Mouse (Mus musculus) forebrain, postnatal 0 days (tissue): ENCODE data around the gene Acsl6. TPM values are rescaled to one million over a fixed set of nuclear protein-coding genes. Genes with fewer than 3 reads are reported as not detected.

Experiments
- ATAC-seq: fragments of 200-750 bp; cut with Nextera tagmentation; 2 replicates; pipeline ENCODE4 v1.8.0; 2017; ENCODE audit warnings: mild to moderate bottlenecking, moderate library complexity
- DNase-seq: peaks from one replicate; pipeline ENCODE4 v3.0.0-alpha.2; 2015
- H3K27ac ChIP-seq: fragments of 300-500 bp; sonication (generic); 2 replicates; pipeline ENCODE4 v1.5.1; 2014; ENCODE audit warnings: low read depth, mild to moderate bottlenecking, antibody characterized with exemption, low read length, moderate library complexity, mixed read lengths
- H3K27me3 ChIP-seq: fragments of 300-500 bp; sonication (generic); 2 replicates; pipeline ENCODE4 v1.6.1; 2014; ENCODE audit warnings: mild to moderate bottlenecking, low read length, mixed read lengths; ENCODE audit not compliant: insufficient read depth
- H3K36me3 ChIP-seq: fragments of 300-500 bp; sonication (generic); 2 replicates; pipeline ENCODE4 v1.6.1; 2014; ENCODE audit warnings: mild to moderate bottlenecking, moderate library complexity; ENCODE audit not compliant: insufficient read depth
- H3K4me1 ChIP-seq: fragments of 300-500 bp; sonication (generic); 2 replicates; pipeline ENCODE4 v1.6.1; 2014; ENCODE audit warnings: antibody characterized with exemption; ENCODE audit not compliant: insufficient read depth
- H3K4me2 ChIP-seq: fragments of 300-500 bp; sonication (generic); 2 replicates; pipeline ENCODE4 v1.6.1; 2014; ENCODE audit warnings: low read depth, mild to moderate bottlenecking, moderate library complexity
- H3K4me3 ChIP-seq: fragments of 300-500 bp; sonication (generic); 2 replicates; pipeline ENCODE4 v1.5.1; 2014; ENCODE audit warnings: low read depth, low read length, mixed read lengths
- H3K9ac ChIP-seq: fragments of 300-500 bp; sonication (generic); 2 replicates; pipeline ENCODE4 v1.6.1; 2014; ENCODE audit warnings: mild to moderate bottlenecking
- H3K9me3 ChIP-seq: fragments of 300-500 bp; sonication (generic); 2 replicates; pipeline ENCODE4 v1.6.1; 2016; ENCODE audit warnings: low read length
- CTCF ChIP-seq: sonication (generic); IDR thresholded peaks from 2 replicates; pipeline ENCODE4 v1.5.1; 2016; ENCODE audit warnings: antibody characterized with exemption, control low read depth, low read depth
- WGBS: fragments of 180-500 bp; shearing (Covaris S2); extraction: QIAGEN DNeasy Blood & Tissue Kit; methylation state at CpG from one replicate; pipeline ENCODE4 v1.1.7; 2014; 5-methylcytosine and 5-hydroxymethylcytosine counted together
- polyA plus RNA-seq: library from polyadenylated mRNA; unstranded; fragments of >200 nt; fragmentation: Nextera tagmentation; extraction: Ambion mirVana; gene quantifications from 2 replicates; pipeline ENCODE4 v1.2.1, GENCODE M21; 2015
- total RNA-seq: library from RNA; depleted of rRNA; stranded (reverse); fragments of >200 nt; gene quantifications from 2 replicates; pipeline ENCODE4 v1.2.3, GENCODE M21; 2014; rRNA removed

Gene Acsl6
- total and polyA plus RNA-seq, 2 experiments from 2014 or later = 48.5 to 57.7 TPM

GRCm38 (mm10) chr11:54413017-54413416 is 109.4 kb downstream of the Acsl6 start:
- no peaks in the 10 kb centered on the region for H3K27me3 ChIP-seq

More at GRCm38 (mm10) chr11:54413017-54413416, 109.4 kb downstream of the Acsl6 start:
- TF ChIP-seq CTCF = no peak
- 38% methylated on average over 6 of the region's 6 CpGs for WGBS
- H3K4me1 ChIP-seq = no peaks in the 10 kb centered on the region
- ATAC-seq (peak; percentile 87), DNase-seq (peak; percentile 35)
- H3K36me3 ChIP-seq = no peaks in the 10 kb centered on the region
- H3K9me3 ChIP-seq = no peaks in the 10 kb centered on the region
- no peak overlapping the region for H3K27ac ChIP-seq
- no peak overlapping the region for H3K4me2 ChIP-seq
- no peak overlapping the region for H3K4me3 ChIP-seq
- H3K9ac ChIP-seq = no peak overlapping the region

Other genes starting within 250 kb of the Acsl6 start
- 27.6 and 30.9 TPM in 2 replicates for gene Pdlim4, start 234.8 kb upstream of the Acsl6 start, total RNA-seq
- 47.9 and 50.7 TPM in 2 replicates for gene Pdlim4, start 234.8 kb upstream of the Acsl6 start, polyA plus RNA-seq
- gene P4ha2, start 203.7 kb upstream of the Acsl6 start, total RNA-seq = 6.8 and 9.8 TPM in 2 replicates
- gene P4ha2, start 203.7 kb upstream of the Acsl6 start, polyA plus RNA-seq = 6.0 and 6.1 TPM in 2 replicates
- not detected in 2 replicates for gene Csf2, start 54.1 kb upstream of the Acsl6 start, total RNA-seq
- not detected in 2 replicates for gene Csf2, start 54.1 kb upstream of the Acsl6 start, polyA plus RNA-seq
- gene Il3, start 36.5 kb upstream of the Acsl6 start, total RNA-seq = not detected in 2 replicates
- gene Il3, start 36.5 kb upstream of the Acsl6 start, polyA plus RNA-seq = not detected in 2 replicates
- not detected in 2 replicates for gene Meikin, start 66.9 kb downstream of the Acsl6 start, total RNA-seq
- gene Meikin, start 66.9 kb downstream of the Acsl6 start, polyA plus RNA-seq = not detected in 2 replicates
- gene Fnip1, start 134.4 kb downstream of the Acsl6 start, total RNA-seq = 28.1 and 31.8 TPM in 2 replicates
- 5.0 and 6.9 TPM in 2 replicates for gene Fnip1, start 134.4 kb downstream of the Acsl6 start, polyA plus RNA-seq
- 42.1 and 64.5 TPM in 2 replicates for gene Rapgef6, start 219.0 kb downstream of the Acsl6 start, total RNA-seq
- 12.7 and 23.5 TPM in 2 replicates for gene Rapgef6, start 219.0 kb downstream of the Acsl6 start, polyA plus RNA-seq